Mouse (Mus musculus): Measurements from ENCODE around the gene Ube2v1.

Gene Ube2v1

DNA sequence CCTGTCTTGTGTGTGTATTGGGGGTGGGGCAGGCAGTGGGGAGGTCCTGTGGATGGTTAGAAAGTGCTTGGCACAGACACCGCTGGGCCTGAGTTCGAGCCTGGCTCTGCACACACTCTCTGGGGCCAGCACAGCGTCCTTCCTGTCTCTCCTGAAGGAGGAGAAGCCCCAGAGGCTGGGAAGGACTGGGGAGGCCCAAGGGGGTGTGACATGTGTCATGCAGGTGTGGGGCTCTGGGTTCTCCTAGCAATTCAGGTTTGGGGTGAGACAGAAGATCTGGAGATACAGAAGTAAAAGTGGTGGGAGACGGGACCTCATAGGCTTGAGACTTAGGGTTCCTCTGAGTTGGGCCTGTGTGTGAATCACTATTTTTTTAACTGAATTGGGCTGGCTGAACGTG is 68.9 kb downstream of the Ube2v1 start:
- no peak for DNase-seq (ENCODE audit: extremely low spot score)

DNA sequence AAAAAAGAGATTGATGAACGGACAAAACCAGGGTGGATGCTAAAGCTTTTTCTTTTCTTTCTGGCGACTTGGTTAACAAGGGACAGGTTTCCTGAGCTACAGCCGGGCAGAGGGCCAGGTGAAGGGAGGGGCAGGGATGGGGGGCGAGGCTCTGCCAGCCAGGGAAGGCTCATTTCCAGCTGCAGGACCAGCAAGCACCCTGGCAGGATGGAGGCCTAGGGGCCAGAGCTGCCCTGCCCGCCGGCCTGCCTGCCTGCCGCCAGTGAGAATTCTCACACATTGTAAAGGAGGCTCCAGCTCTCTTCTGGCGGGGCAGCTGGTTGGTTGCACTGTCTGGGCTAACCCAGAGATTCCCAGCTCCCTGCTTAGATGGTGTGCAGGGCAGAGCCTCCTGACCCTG is 69.8 kb downstream of the Ube2v1 start:
- DNase-seq (ENCODE audit: extremely low spot score), result no peak

DNA sequence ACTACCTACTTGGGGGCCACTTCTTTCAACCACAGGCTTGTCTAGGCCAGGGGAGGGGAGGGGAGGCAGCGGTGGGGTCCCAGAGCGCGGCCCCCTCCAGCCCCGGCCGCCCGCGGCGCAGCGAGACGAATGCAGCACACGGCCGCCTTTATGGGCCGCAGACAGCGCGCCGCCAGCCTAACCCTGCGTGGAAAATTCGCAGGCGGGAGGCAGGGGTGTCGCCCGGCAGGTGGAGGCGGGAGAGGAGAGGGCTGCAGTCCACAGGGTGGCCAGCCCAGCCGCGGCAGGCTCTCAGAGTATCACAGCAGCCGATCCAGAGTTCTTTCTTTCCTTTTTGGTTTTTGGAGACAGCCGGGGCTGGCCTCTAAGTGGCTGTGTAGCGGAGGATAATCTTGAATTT is 72.5 kb downstream of the Ube2v1 start:
- DNase-seq (ENCODE audit: extremely low spot score), result no peak
